Comparison of ENCODE assay signal across 8 mouse cellular contexts in the genomic region with DNA sequence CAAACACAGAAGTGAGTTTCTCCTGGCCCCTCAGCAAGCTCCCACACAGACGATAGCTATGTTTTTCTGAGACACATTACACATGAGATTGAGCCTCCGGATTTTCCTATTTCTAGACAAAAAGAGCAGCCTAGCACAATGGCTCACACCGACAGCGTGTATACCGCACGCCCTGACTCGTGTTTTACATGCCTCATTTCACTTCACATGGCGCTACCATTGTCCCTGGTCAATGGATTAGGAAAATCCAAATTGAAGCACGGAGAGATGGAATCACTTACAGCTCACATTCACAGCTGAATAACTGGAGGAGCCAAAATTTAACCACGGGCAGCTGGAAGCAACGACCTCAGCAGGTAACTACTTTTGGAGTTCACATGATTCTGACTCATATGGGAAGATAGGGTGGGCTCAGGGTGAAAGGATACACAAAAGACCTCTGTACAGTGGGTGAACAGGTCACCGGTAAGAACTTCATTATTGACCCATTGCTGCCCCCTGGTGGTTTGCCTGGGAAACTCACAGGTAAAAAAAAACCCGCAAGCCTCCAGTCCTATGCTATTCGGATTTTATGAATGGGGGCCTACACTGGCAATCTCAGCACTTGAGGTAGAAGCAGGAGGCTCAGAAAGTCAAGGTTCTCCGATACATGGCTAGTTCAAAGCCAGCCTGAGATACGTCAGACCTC. TPM values are rescaled to one million over a fixed set of nuclear protein-coding genes. Genes with fewer than 3 reads are reported as not detected.
A peak's percentile ranks its signal among the peaks of the same experiment; 100 is the strongest.
DNase-seq lines count a peak whose midpoint lies in the region; ATAC-seq lines count a peak whose summit lies in the region.

No protein-coding gene starts in this region.

- WGBS in neural tube, embryonic 15.5 days, result 26% methylated on average over 16 of the region's 16 CpGs
- WGBS in heart, embryonic 10.5 days, result 63% methylated on average over 16 of the region's 16 CpGs

- H3K9ac ChIP-seq in neural tube, embryonic 15.5 days (replicated peaks), result no peak overlapping the region

- no peak overlapping the region for H3K27ac ChIP-seq in neural tube, embryonic 15.5 days (replicated peaks)
- no peak overlapping the region for H3K27ac ChIP-seq in heart, embryonic 10.5 days

- H3K4me2 ChIP-seq in neural tube, embryonic 15.5 days, result no peak overlapping the region

- no peaks in the 10 kb centered on the region for H3K27me3 ChIP-seq in neural tube, embryonic 15.5 days (replicated peaks)
- H3K27me3 ChIP-seq in heart, embryonic 10.5 days (ENCODE audit: insufficient read depth, poor library complexity, severe bottlenecking), result no peaks in the 10 kb centered on the region

- DNase-seq in neural tube, embryonic 10.5 days (ENCODE audit: extremely low spot score, low spot score), result peak; percentile 81
- peak; percentile 57 for DNase-seq in T-cell, adult 2 months (ENCODE audit: low spot score)
- DNase-seq in cerebellum, postnatal 36 days, result peak; percentile 72
- peak; percentile 83 for DNase-seq in heart, embryonic 10.5 days (ENCODE audit: low spot score)
- peak; percentile 26 to 68 for DNase-seq in left cerebral cortex, postnatal 10 days (ENCODE audit: extremely low spot score in 1 of 2, low spot score in 2 of 2)
- peak; percentile 51 to 71 for DNase-seq in natural killer cell, adult 2 months (ENCODE audit: low spot score in 2 of 2)
- DNase-seq in thymus, postnatal 36 days, result peak; percentile 53 to 70

- ATAC-seq in neural tube, embryonic 15.5 days (ENCODE audit: low FRiP score), result no peak

- peaks cover 20% of the 10 kb centered on the region for H3K4me1 ChIP-seq in neural tube, embryonic 15.5 days
- H3K4me1 ChIP-seq in heart, embryonic 10.5 days, result peaks cover 4% of the 10 kb centered on the region; the same call in 1 of the 2 replicates

- intact Hi-C loops in left cerebral cortex, postnatal 10 days (cut with DNase I), result loop anchor here (1.0 to 5.0 kb wide), 2 partner anchors 83 to 101 kb away; no protein-coding TSS in a partner anchor

- no peaks in the 10 kb centered on the region for H3K9me3 ChIP-seq in neural tube, embryonic 15.5 days (replicated peaks)
- H3K9me3 ChIP-seq in heart, embryonic 10.5 days, result no peaks in the 10 kb centered on the region

- H3K36me3 ChIP-seq in neural tube, embryonic 15.5 days, result peaks cover 23% of the 10 kb centered on the region
- H3K36me3 ChIP-seq in heart, embryonic 10.5 days, result peaks cover 27% of the 10 kb centered on the region

- no peak overlapping the region for H3K4me3 ChIP-seq in neural tube, embryonic 15.5 days (replicated peaks)
- H3K4me3 ChIP-seq in heart, embryonic 10.5 days, result no peak overlapping the region

RNA-seq across cellular contexts. Expression of gene Npc2, which starts 17.8 kb away (rescaled TPM):
- 54.1 and 57.7 TPM in 2 replicates for polyA plus RNA-seq in neural tube, embryonic 15.5 days (2015; fragmentation: Nextera tagmentation; extraction: Ambion mirVana)
- 55.5 and 58.4 TPM in 2 replicates for polyA plus RNA-seq in heart, embryonic 10.5 days (2016; fragmentation: Nextera tagmentation; extraction: Ambion mirVana)
- 10 to 100 TPM; 27.3 to 30.1 TPM for total RNA-seq in left cerebral cortex, postnatal 10 days (2021)

RNA-seq across cellular contexts. Expression of gene Isca2, which starts 17.9 kb away (rescaled TPM):
- polyA plus RNA-seq in neural tube, embryonic 15.5 days (2015; fragmentation: Nextera tagmentation; extraction: Ambion mirVana), result 134 and 144 TPM in 2 replicates
- polyA plus RNA-seq in heart, embryonic 10.5 days (2016; fragmentation: Nextera tagmentation; extraction: Ambion mirVana), result 142 and 145 TPM in 2 replicates
- total RNA-seq in left cerebral cortex, postnatal 10 days (2021), result 10 to 100 TPM; 47.4 to 51.2 TPM

RNA-seq across cellular contexts. Expression of gene Syndig1l, which starts 56.5 kb away (rescaled TPM):
- 7.3 and 10.2 TPM in 2 replicates for polyA plus RNA-seq in neural tube, embryonic 15.5 days (2015; fragmentation: Nextera tagmentation; extraction: Ambion mirVana)
- polyA plus RNA-seq in heart, embryonic 10.5 days (2016; fragmentation: Nextera tagmentation; extraction: Ambion mirVana), result 0.05 and 0.15 TPM in 2 replicates
- total RNA-seq in left cerebral cortex, postnatal 10 days (2021), result 10 to 100 TPM; 23.5 to 32.1 TPM
